Comparison of ENCODE assay signal across 7 mouse cellular contexts in genomic region chr2:18040347-18041160, GRCm38 (mm10). TPM values are rescaled to one million over a fixed set of nuclear protein-coding genes. Genes with fewer than 3 reads are reported as not detected.
DNase-seq lines count a peak whose midpoint lies in the region; ATAC-seq and TF ChIP-seq lines count a peak whose summit lies in the region.

No protein-coding gene starts in this region.

- no peaks in the 10 kb centered on the region for H3K36me3 ChIP-seq in stomach, embryonic 14.5 days (ENCODE audit: control insufficient read depth, insufficient read depth, low read length)
- no peaks in the 10 kb centered on the region for H3K36me3 ChIP-seq in stomach, postnatal 0 days (ENCODE audit: control insufficient read depth, insufficient read depth, low read length)
- no peaks in the 10 kb centered on the region for H3K36me3 ChIP-seq in heart, embryonic 16.5 days (ENCODE audit: control insufficient read depth, insufficient read depth)
- H3K36me3 ChIP-seq in liver, embryonic 12.5 days: no peaks in the 10 kb centered on the region

- peak overlapping the region; percentile 62; the same call in 1 of the 2 replicates for H3K27ac ChIP-seq in stomach, embryonic 14.5 days (ENCODE audit: low read length)
- no peak overlapping the region for H3K27ac ChIP-seq in stomach, postnatal 0 days (replicated peaks)
- no peak overlapping the region for H3K27ac ChIP-seq in heart, embryonic 16.5 days (ENCODE audit: low read length)
- peak overlapping the region; percentile 60 for H3K27ac ChIP-seq in liver, embryonic 12.5 days
- H3K27ac ChIP-seq in gastrocnemius, adult 2 months: no peak overlapping the region

- no peaks in the 10 kb centered on the region for H3K9me3 ChIP-seq in stomach, embryonic 14.5 days (ENCODE audit: control insufficient read depth, low read depth, low read length)
- H3K9me3 ChIP-seq in stomach, postnatal 0 days (ENCODE audit: control insufficient read depth, low read length): no peaks in the 10 kb centered on the region
- no peaks in the 10 kb centered on the region for H3K9me3 ChIP-seq in heart, embryonic 16.5 days (replicated peaks; ENCODE audit: control insufficient read depth, low read length)
- no peaks in the 10 kb centered on the region for H3K9me3 ChIP-seq in liver, embryonic 12.5 days (replicated peaks)

- WGBS in stomach, embryonic 14.5 days: 42% methylated on average over 27 of the region's 27 CpGs
- WGBS in stomach, postnatal 0 days: 77% methylated on average over 27 of the region's 27 CpGs
- 58% methylated on average over 27 of the region's 27 CpGs for WGBS in heart, embryonic 16.5 days
- 68% methylated on average over 27 of the region's 27 CpGs for WGBS in liver, embryonic 12.5 days (ENCODE audit: insufficient replicate concordance)

- DNase-seq in stomach, postnatal 0 days (ENCODE audit: low spot score): no peak
- DNase-seq in frontal cortex, postnatal 36 days (ENCODE audit: low spot score in 2 of 2): no peak
- DNase-seq in gastrocnemius, adult 2 months: no peak
- no peak for DNase-seq in urinary bladder, adult 18-20 months (ENCODE audit: low spot score in 2 of 2)

- intact Hi-C loops in gastrocnemius, adult 2 months (cut with DNase I): no loop called here

- H3K9ac ChIP-seq in stomach, embryonic 14.5 days (replicated peaks; ENCODE audit: low read depth, low read length): no peak overlapping the region; the same call in 1 of the 2 replicates
- H3K9ac ChIP-seq in stomach, postnatal 0 days (ENCODE audit: low read length): no peak overlapping the region
- peak overlapping the region; percentile 63 for H3K9ac ChIP-seq in heart, embryonic 16.5 days (ENCODE audit: low read length)
- H3K9ac ChIP-seq in liver, embryonic 12.5 days: no peak overlapping the region

- H3K4me1 ChIP-seq in stomach, embryonic 14.5 days (ENCODE audit: control insufficient read depth, insufficient read depth, low read length): peaks cover 36% of the 10 kb centered on the region
- 0 out of 2 replicates have a peak, but pooled peaks cover 2% of the 10 kb centered on the region for H3K4me1 ChIP-seq in stomach, postnatal 0 days (replicated peaks; ENCODE audit: control insufficient read depth, insufficient read depth)
- peaks cover 14% of the 10 kb centered on the region for H3K4me1 ChIP-seq in heart, embryonic 16.5 days (ENCODE audit: control insufficient read depth, insufficient read depth, low read length)
- peaks cover 19% of the 10 kb centered on the region for H3K4me1 ChIP-seq in liver, embryonic 12.5 days

- ATAC-seq in stomach, embryonic 14.5 days (ENCODE audit: insufficient number of reproducible peaks, insufficient read depth, low FRiP score, low read depth): no peak
- ATAC-seq in stomach, postnatal 0 days (ENCODE audit: low FRiP score, low TSS enrichment): no peak
- ATAC-seq in heart, embryonic 16.5 days (replicated peaks; ENCODE audit: extremely low read depth, insufficient read depth, low FRiP score): no peak
- peak; percentile 21; the same call in 1 of the 2 replicates for ATAC-seq in liver, embryonic 12.5 days

- no peak for TF ChIP-seq EP300 in stomach, postnatal 0 days (optimal IDR thresholded peaks at IDR 0.05)

- no peaks in the 10 kb centered on the region for H3K27me3 ChIP-seq in stomach, embryonic 14.5 days (ENCODE audit: control insufficient read depth, insufficient read depth, low read length)
- no peaks in the 10 kb centered on the region for H3K27me3 ChIP-seq in stomach, postnatal 0 days (ENCODE audit: control insufficient read depth, insufficient read depth, low read length)
- H3K27me3 ChIP-seq in heart, embryonic 16.5 days (ENCODE audit: control insufficient read depth, insufficient read depth, low read length): no peaks in the 10 kb centered on the region
- peaks cover 67% of the 10 kb centered on the region for H3K27me3 ChIP-seq in liver, embryonic 12.5 days (replicated peaks)

- H3K4me3 ChIP-seq in stomach, embryonic 14.5 days (ENCODE audit: low read depth, low read length): no peak overlapping the region
- H3K4me3 ChIP-seq in stomach, postnatal 0 days (ENCODE audit: low read depth, low read length): no peak overlapping the region
- H3K4me3 ChIP-seq in heart, embryonic 16.5 days (ENCODE audit: low read length): no peak overlapping the region
- no peak overlapping the region for H3K4me3 ChIP-seq in liver, embryonic 12.5 days
- no peak overlapping the region for H3K4me3 ChIP-seq in gastrocnemius, adult 2 months

- no peak for TF ChIP-seq CTCF in stomach, postnatal 0 days (IDR thresholded peaks at IDR 0.05; ENCODE audit: low read depth)
- no peak for TF ChIP-seq CTCF in gastrocnemius, adult 2 months (IDR thresholded peaks at IDR 0.05)

- H3K4me2 ChIP-seq in stomach, embryonic 14.5 days (replicated peaks; ENCODE audit: low read depth, low read length): peak overlapping the region; percentile 51
- H3K4me2 ChIP-seq in stomach, postnatal 0 days (replicated peaks; ENCODE audit: low read depth): no peak overlapping the region
- H3K4me2 ChIP-seq in heart, embryonic 16.5 days (ENCODE audit: low read depth, low read length): peak overlapping the region; percentile 43
- peak overlapping the region; percentile 50 for H3K4me2 ChIP-seq in liver, embryonic 12.5 days

RNA-seq across cellular contexts. Expression of gene A930004D18Rik, which starts 3.0 kb away (rescaled TPM):
- polyA plus RNA-seq in stomach, embryonic 14.5 days (2014; fragmentation: Nextera tagmentation; extraction: Ambion mirVana): 9.9 and 11.0 TPM in 2 replicates
- polyA plus RNA-seq in stomach, postnatal 0 days (2015; fragmentation: Nextera tagmentation; extraction: Ambion mirVana): 7.5 and 9.4 TPM in 2 replicates
- polyA plus RNA-seq in heart, embryonic 16.5 days (2015; fragmentation: Nextera tagmentation; extraction: Ambion mirVana): 9.4 and 9.5 TPM in 2 replicates
- polyA plus RNA-seq in liver, embryonic 12.5 days (2016; fragmentation: Nextera tagmentation; extraction: Ambion mirVana): 2.7 and 2.8 TPM in 2 replicates
- total RNA-seq in gastrocnemius, adult 2 months (2021): under 1 TPM; 0.20 to 0.59 TPM

RNA-seq across cellular contexts. Expression of gene Skida1, which starts 8.3 kb away (rescaled TPM):
- 4.4 and 5.0 TPM in 2 replicates for polyA plus RNA-seq in stomach, embryonic 14.5 days (2014; fragmentation: Nextera tagmentation; extraction: Ambion mirVana)
- 1.5 and 1.9 TPM in 2 replicates for polyA plus RNA-seq in stomach, postnatal 0 days (2015; fragmentation: Nextera tagmentation; extraction: Ambion mirVana)
- polyA plus RNA-seq in heart, embryonic 16.5 days (2015; fragmentation: Nextera tagmentation; extraction: Ambion mirVana): 3.9 TPM in 2 replicates
- polyA plus RNA-seq in liver, embryonic 12.5 days (2016; fragmentation: Nextera tagmentation; extraction: Ambion mirVana): 1.0 and 1.2 TPM in 2 replicates
- under 1 TPM; 0.14 to 0.46 TPM for total RNA-seq in gastrocnemius, adult 2 months (2021)

RNA-seq across cellular contexts. Expression of gene Mllt10, which starts 14.5 kb away (rescaled TPM):
- 45.0 and 56.9 TPM in 2 replicates for polyA plus RNA-seq in stomach, embryonic 14.5 days (2014; fragmentation: Nextera tagmentation; extraction: Ambion mirVana)
- 25.9 and 27.4 TPM in 2 replicates for polyA plus RNA-seq in stomach, postnatal 0 days (2015; fragmentation: Nextera tagmentation; extraction: Ambion mirVana)
- 40.7 and 44.5 TPM in 2 replicates for polyA plus RNA-seq in heart, embryonic 16.5 days (2015; fragmentation: Nextera tagmentation; extraction: Ambion mirVana)
- polyA plus RNA-seq in liver, embryonic 12.5 days (2016; fragmentation: Nextera tagmentation; extraction: Ambion mirVana): 39.2 and 40.1 TPM in 2 replicates
- total RNA-seq in gastrocnemius, adult 2 months (2021): 10 to 100 TPM; 24.0 to 24.1 TPM

RNA-seq across cellular contexts. Expression of gene H2al2a, which starts 43.8 kb away (rescaled TPM):
- polyA plus RNA-seq in stomach, embryonic 14.5 days (2014; fragmentation: Nextera tagmentation; extraction: Ambion mirVana): not detected in 2 replicates
- polyA plus RNA-seq in stomach, postnatal 0 days (2015; fragmentation: Nextera tagmentation; extraction: Ambion mirVana): not detected in 2 replicates
- polyA plus RNA-seq in heart, embryonic 16.5 days (2015; fragmentation: Nextera tagmentation; extraction: Ambion mirVana): not detected in 2 replicates
- not detected in 2 replicates for polyA plus RNA-seq in liver, embryonic 12.5 days (2016; fragmentation: Nextera tagmentation; extraction: Ambion mirVana)
- total RNA-seq in gastrocnemius, adult 2 months (2021): not detected

Comparison
In these comparisons a context has a peak if more than half of its experiments do, and no peak if none do; other contexts are left out.
1. H3K27ac ChIP-seq: peak in stomach, embryonic 14.5 days (single experiment) and liver, embryonic 12.5 days (single experiment); none in stomach, postnatal 0 days (single experiment), heart, embryonic 16.5 days (single experiment) and gastrocnemius, adult 2 months (single experiment).